Mouse (Mus musculus) heart, postnatal 25 days (tissue): ENCODE measurements around the gene Rab24. TPM values are rescaled to one million over a fixed set of nuclear protein-coding genes. Genes with fewer than 3 reads are reported as not detected.

Experiments
- DNase-seq: peaks from one replicate; pipeline ENCODE4 v3.0.0; 2022; ENCODE audit warnings: low spot score
- intact Hi-C: fragments of 180-260 bp; cut with DNase I; formaldehyde crosslinking; loops from one replicate; pipeline ENCODE4 v1.15.1; 2025
- total RNA-seq, 2 experiments: library from RNA; stranded (reverse); gene quantifications; 2 replicates each; pipeline ENCODE4 v1.2.3; 2021

Gene Rab24
- total RNA-seq: 10 to 100 TPM; 36.6 to 37.0 TPM

DNA sequence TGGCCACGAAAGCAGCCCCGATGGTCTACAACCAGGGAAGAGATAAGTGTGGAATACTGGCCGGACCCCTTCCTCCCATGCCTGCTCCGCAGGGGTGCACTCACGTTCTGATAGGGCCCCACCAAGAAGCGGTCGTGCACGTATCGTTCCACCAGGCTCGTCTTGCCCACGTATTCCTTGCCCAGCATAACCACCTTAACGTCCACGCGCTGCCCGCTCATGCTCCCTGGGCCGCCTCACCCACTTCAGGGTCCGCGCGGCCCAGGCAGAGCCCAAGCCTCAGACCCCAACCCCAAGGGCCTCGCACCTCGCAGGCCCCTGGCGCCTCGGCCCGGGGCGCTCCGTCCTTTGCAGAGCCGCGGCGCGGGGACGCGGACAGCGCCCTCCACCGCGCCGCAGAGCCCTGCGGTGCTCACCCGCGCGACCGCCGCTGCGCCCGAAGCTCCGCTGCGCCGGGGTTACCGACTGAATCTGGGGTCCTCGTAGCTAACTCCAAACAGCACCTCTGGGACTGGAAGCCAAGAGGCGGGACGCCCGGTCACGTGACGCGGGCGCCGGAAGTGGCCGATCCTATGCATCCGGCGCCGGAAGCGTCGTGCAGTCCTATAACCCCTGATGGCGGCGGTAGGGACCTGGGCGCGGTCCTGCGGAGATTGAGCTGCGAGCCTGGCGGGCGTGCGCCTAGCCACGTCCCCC, at the start of gene Rab24:
Gene Rab24, minus strand, starts transcription at position 513 of the 696 bp plus-strand sequence.
- peak; percentile 75 for DNase-seq
- intact Hi-C loops: no loop called here

DNA sequence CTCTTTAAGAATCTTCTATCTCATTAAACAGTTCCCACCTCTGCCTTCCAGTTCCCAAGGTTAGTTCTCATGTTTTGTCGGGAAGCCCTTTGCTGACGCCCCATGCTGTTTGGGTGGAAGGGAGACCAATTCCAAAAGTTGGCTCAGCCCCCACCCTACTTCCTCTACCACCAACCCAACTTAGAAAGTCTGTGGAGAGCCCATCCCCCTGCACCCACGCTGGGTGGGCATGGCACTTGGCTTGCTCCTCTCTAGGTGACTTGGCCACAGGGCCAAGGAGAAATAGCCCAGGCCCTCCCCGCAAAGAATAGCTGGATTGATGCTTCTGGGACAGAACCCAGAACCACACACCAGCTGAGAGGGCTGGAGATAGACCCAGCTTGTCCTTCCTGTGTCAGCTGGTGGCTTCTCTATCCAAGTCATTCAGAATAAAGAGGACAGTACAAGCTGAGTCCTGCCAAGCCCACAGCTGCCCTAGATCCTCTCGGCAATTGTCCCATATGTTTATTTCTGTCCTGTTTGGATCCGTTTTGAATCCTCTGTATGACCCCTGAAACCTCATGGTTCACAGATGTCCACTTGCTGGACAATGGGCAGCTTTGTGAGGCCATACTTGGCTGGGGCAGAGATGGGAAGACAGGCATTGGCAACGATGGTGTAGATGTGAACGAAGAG, 49.4 kb upstream of the Rab24 start:
- intact Hi-C loops: no loop called here
- no peak for DNase-seq

DNA sequence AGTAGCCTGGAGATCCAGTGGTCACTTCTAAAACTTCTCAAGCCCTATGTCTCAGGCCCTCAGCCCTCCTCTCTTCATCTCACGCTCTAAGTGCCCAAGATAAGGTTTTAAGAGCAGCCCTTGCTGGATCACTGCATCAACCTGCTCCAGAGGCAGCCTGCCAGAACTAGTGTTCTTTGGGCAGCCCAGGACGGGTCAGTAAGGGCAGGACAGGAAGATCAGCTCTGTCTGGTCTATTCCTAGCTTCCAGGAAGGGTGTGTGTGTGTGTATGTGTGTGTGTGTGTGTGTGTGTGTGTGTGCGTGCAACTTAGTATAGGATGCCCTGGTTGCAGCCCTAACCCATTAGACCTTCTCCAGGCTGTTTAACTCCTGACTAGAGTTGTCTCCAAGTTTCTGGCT, 48.5 kb upstream of the Rab24 start:
- intact Hi-C loops: no loop called here
- no peak for DNase-seq

DNA sequence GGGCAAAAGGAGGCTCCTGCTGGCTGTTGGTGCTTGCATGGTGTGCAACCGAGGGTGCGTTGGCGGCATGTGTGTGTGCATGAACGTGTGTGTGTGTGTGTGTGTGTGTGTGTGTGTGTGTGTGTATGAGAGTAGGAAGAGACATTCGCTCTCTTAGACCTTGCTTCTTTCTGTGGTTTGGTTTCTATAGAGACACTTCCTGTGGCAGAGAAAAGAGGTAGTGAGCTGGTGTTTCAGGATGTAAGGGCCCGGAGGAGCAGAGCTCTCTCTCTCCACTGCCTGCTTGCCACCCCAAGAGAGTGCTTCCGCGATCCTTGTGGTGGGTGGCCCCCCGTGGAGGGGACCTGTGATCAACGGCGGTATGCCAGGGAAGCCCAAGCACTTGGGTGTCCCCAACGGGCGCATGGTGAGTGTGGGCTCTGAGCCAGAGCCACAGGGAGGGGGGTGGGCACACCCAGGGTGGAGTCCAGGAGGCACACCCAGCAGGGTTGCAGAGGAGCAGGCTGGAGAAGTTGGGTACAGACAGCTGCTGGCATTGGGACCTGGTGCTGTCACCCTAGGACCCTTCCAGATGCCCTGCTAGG, 47.9 kb upstream of the Rab24 start, which contains the start of gene Rgs14:
Gene Rgs14, plus strand, starts transcription at position 202 of the 584 bp plus-strand sequence.
- intact Hi-C loops: no loop called here
- no peak for DNase-seq

DNA sequence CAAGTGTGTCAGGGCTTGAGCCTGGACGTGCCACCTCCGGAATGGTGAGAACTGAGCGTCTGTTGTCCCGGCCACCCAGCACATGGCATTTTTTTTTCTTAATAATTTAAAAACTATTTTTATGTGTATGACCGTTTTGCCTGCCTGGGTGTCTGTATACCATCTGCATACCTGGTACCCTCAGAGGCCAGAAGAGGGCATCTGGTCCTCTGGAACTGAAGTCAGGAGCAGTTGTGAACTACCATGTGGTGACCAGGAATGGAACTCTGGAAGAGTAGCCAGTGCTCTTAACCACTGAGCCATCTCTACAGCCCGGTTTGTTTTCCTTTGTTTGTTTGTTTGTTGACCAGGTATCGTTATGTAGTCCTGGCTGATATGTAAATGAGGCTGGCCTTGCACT, 46.7 kb upstream of the Rab24 start:
- no peak for DNase-seq
- intact Hi-C loops: no loop called here

DNA sequence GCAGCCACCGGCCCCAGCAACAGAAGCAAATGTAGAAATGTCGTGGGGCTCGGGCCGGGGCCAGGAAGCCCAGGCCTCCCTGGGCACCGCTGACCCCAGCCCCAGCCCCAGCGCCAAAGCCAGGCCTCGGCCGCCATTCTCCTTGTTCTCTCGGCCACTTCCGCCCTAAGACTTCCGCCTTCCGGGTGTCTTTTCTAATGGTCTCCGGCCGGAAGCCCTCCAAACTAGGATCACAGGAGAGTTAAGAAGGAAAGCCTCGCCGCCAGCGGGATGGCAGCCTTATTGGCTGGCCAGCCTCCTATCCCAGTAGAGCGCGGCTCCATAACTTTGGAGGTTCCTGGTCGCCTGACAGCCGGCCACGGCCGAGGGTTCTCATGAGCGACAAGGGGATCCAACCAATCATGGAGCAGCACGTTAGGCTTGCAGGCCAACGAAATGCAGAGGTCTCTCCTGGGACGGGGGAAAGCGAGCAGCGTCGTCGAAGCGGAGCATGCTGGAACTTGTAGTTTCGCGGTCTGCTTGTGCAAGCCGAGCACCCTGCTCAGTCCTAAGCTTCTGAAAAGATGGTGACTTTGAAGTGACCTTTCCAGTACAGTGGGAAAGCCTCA, 40.8 kb upstream of the Rab24 start, which contains the start of gene Lman2:
Gene Lman2, minus strand, starts transcription at position 331 of the 608 bp plus-strand sequence.
- DNase-seq: peak; percentile 97
- intact Hi-C loops: no loop called here

DNA sequence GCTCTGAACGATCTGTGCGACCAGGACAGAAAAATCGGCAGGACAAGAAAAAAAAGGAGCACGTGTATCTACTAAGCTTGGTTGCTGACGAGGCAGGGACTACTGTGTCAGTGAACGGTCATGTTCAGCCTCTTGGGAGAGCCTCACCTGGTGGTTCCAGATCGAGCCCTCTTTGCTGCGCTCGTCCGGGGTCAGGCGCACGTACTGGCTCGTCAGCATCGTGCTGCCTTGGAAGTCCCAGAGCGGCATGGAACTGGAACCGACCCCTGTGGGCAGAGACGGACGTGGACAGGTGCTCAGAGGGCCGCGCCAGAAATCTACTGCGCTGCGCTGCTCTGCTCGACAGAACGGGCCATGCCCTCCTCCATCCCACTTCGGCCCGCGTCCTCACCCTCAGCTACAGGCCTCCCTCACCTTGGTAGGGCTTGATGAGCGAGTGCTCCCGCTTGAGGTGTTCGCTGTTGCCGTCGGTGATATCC, 40.3 kb upstream of the Rab24 start:
- intact Hi-C loops: no loop called here
- no peak for DNase-seq

DNA sequence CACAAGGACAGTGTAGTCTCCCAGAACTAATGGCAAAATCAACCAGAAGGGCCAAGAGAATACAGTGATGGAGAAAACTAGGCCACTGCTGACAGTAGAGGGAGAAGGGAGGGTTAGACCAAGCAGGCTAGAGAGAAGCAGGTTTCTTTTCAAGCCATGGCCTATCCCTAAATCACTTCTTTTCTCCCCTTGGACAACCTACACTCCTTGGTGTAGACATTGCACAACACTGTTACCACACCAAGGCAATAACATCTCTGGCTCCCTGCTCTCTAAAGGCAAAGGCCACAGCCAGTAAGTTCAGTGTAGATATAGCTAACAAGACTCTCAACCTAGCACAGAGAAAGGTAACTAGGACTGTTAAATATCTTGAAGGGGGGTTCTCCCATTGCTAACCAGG, 39.4 kb upstream of the Rab24 start:
- DNase-seq: no peak
- intact Hi-C loops: no loop called here

DNA sequence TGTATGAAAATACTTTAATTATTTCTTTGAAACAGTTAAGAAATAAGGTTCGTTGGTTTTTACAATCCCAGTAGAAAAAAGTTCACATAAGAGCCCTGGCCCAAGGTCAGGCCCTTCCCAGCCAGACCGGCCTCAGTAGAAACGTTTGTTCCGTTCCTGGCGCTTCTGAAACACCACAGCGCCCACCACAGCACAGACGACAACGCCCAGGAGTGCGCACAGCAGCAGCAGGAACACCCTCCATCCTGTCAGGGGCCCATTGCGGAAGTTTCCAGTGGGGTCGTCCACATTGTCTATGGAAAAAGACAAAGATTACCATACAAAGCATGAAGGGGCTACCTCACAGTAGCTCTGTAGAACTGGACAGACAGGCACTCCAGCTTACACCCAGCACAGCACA, 25.0 kb upstream of the Rab24 start:
- DNase-seq: no peak
- intact Hi-C loops: no loop called here

DNA sequence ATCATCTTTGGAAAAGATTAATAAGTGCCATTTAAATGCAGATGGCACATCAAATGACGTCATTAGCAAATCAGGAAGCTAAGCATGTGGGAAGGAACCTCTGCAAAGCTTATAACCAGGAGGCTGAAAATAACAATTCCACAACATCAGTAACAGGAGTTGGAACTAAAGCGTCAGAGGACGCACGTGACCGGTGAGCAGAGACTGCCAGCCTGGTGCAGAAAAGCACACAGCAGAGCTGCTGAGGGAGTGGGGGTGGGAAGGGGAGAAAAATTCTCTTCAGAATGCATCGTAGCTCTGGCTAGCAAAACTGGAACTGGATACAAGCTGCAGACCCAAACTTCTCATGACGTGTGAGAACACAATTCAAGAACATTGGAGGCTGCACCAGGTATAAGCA, 22.5 kb upstream of the Rab24 start:
- intact Hi-C loops: no loop called here
- no peak for DNase-seq

DNA sequence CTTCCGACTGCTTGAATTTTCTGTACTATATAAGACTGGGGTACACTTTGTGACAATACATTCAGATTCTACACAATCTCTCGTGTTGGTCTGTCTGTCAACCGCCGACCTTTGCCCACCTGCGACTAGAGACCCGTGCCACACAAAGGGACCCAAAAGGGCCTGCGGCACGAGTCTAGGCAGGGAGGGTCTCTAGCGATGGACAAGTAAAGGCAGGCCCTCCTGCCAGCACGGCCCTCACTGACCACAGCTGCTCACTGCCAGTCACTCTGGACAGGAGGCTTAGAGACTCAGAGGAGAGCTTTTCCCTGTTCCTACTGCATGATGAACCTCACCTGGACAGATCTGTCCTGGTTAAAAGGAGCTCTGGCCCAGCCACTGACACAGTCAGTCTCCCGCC, 20.7 kb upstream of the Rab24 start:
- no peak for DNase-seq
- intact Hi-C loops: no loop called here

DNA sequence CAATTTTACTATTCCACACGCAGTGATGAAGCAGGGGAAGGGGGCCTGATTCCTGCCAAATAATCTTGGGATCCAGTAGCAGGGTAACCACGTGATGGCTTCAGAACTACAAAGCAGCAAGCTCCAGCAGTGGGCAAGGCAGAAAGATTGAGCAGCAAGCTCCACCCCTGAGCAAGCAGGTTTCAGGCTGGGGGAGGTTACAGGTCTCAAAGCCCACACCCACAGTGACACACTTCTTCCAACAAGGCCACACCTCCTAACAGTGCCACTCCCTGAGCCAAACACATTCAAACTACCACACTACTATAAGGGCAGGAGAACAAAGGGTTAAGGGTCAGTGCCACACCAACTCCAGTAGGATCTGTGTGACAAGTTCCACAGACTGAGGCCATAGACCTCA, 17.5 kb upstream of the Rab24 start:
- DNase-seq: no peak
- intact Hi-C loops: no loop called here

DNA sequence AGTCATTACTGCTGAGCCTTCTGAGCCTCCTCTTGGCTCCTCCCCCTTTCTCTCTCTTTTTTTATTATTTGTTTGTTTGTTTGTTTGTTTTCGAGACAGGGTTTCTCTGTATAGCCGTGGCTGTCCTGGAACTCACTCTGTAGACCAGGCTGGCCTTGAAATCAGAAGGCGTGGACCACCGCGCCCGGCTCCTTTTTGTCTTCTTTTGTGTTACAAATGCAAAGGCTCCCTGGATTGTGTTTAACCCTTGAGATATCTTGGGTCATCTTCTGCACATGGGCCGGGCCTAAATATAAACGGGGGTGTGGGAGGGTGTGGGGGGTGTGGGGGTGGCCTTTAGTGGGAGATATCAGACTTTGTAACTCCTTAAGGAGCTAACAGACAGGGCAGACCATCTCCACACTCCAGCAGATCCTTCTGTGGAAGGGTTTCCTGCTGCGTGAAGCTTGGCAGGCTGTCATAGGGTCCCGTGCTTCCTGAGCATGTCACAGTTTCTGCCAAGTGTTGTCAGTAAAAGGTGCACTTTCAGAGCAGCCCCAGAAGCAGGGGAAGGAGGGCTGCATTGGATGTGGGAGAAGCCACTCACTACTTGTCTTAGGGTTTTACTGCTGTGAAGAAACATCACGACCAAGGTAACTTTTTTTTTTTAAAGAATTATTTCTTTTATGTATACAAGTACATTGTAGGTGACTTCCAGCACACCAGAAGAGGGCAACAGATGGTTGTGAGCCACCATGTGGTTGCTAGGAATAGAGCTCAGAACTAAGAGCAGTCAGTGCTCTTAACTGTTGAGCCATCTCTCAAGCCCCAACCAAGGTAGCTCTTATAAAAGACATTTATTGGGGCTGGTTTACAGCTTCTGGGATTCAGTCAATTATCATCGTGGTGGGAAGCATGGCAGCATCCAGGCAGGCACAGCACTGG, 16.6 kb upstream of the Rab24 start:
- intact Hi-C loops: no loop called here

DNA sequence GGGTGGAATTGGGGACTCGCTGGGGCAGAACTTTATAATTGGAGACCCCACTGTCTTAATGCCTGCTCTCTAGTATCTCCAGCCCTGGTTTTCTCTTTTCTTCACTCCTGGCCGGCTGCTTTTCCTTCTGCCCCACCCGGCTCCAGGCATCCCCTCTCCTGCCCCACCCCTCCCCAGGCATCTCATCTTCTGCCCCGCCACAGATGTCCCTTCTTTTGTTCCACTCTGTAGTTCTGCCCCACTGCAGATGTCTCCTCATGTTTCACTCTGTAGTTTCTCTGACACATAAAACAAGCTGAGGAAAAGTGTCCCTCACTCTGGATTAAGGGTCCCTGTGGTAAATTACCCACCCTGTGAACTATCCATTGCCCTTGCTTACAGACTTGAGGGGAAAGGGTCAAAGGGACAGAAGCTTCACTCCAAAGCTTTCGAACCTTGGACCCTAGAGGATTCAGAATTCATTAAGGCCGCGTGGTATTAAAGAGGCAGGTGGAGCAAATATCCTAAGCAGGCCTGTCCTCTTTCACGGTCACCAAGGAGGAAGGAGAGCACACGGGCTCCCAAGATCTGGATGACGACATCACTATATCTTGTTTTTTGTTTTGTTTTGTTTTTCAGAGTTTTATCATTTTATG, 15.7 kb upstream of the Rab24 start:
- DNase-seq: no peak
- intact Hi-C loops: no loop called here

More for the DNA sequence above, 16.6 kb upstream of the Rab24 start:
- DNase-seq: no peak

DNA sequence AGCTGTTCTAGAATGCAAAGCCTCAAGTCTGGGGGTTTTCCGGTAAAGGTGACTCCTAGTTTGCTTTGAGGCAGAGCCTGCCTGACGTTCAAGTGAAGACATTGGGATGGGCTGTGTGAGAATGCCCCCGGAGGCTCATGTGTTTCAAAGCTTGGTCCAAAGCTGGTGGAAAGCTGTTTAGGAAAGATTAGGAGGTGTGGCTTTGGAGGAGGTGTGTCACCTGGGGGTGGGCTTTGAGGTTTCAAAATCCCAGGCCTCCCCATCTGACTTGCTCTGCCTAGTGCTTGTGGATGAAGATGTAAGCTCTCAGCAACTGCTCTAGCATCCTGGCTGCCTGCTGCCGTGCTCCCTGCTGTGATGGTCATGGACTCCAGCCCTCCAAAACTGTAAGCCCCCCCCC, 14.0 kb upstream of the Rab24 start:
- intact Hi-C loops: no loop called here
- DNase-seq: no peak

DNA sequence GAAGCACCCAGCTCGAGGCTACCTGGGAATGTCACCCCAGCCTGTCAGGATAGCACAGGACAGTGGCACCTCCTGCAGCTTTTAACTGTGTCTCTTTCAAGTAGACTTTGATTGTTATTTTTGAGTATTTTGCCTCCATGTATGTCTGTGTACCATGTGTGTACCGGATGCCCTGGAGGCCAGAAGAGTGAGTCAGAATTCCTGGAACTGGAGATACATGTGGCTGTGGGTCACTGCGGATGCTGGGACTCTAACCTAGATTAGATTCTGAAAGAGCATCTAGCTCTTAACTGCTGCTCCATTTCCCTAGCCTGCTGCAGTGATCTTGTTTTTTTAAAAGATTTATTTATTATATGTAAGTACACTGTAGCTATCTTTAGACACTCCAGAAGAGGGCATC, 10.6 kb upstream of the Rab24 start:
- intact Hi-C loops: no loop called here
- DNase-seq: no peak

DNA sequence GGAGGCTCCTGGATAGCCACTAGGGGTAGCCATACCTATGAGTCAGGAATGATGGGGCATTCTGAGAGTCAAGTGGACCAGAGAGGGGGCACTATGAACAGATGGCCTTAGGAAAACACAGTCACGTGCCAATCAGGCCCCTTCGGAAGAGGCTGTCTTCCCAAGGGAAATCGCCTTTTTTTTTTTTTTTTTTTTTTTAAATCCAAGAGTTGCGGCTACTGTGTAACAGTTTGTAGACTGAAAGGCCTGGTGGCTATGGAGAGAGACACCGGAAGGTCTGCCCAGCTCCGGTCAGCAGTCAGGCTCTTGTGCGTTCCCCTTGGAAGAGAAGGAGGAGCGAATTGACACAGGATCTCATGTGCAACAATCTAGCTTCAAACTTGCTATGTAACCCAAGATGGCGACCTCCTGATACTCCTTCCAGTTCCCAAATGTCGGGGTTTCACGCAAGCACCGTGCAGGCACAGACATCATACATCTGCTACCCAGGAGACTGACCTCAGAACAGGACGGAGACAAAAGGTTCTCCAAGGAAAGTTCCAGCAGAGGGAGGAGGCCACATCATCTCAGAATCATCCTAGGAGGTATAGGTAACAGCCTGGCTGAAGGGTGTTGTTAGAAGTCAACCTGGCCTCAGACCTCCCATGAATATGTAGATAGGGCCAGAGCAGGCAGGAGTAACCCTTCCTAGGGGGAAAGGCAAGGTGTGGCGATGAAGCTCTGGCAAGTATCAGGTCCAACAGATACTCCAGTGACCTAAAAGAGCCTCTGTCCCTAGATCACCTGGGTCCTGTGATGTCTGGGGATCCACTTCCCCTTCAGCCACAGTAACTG, 9.0 kb upstream of the Rab24 start:
- DNase-seq: no peak
- intact Hi-C loops: no loop called here
